Mouse (Mus musculus): Measurements from ENCODE around the gene Haus4.

The Haus4 gene

DNA sequence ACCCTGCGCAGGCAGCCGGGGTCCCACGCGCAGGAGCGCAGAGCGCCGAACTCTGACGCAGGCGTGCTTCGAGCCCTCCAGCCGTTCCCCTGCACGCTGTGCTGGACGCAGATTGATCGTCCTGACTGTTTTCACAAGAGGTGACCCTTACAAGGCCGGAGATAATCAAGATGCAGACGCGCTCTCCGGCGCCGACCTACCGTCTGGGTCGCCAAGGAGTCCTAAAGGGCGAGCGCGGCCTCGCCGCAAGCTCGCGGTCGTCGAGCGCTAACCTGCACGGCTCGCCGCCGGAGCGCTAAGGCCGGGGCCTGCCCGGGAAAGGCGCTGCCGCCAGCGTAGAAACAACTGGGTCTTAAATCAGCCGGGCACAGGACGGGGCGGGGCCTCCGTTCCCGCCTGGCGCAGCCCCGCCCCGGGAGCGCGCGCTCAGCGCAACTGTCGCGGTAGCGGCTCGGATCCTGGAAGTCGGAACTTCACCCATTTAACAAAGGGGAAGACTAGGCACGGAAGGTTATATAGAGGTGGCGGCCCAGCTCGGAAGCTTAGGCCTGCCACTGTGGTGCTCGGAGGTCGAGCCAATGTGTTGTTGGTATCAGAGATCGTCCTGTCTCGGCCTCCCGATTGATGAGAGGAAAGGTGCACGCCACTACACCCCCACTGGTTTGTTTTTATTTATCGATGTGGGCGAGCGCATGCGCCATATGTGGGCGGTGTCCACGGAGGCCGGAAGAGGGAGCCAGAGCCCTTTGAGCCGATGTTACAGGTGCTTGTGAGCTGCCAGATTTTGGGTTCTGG is at the start of gene Haus4:
TSS of gene Haus4 (minus strand) at position 642 of the 795 bp plus-strand sequence.
- peak; percentile 82 for DNase-seq (ENCODE audit: low spot score)

DNA sequence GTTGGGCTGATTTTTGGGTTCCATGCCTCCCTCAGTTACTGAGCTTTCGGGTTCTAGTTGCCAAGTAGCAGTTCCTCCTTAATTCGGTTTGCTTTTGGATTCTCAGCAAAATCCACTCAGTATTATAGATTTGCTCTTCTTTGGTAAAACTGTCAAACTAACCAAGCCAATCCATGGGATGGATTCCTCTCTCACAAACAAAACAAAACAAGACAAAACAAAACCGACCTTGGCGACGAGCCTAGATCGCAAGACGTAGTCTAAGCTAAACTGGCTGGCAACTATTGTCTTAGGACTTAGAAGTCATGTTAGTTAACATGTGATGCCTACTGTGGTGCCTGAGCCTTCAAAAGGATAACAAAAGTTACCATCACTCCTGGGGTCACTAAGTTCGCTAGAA is 49.3 kb upstream of the Haus4 start:
- DNase-seq (ENCODE audit: low spot score) = no peak

DNA sequence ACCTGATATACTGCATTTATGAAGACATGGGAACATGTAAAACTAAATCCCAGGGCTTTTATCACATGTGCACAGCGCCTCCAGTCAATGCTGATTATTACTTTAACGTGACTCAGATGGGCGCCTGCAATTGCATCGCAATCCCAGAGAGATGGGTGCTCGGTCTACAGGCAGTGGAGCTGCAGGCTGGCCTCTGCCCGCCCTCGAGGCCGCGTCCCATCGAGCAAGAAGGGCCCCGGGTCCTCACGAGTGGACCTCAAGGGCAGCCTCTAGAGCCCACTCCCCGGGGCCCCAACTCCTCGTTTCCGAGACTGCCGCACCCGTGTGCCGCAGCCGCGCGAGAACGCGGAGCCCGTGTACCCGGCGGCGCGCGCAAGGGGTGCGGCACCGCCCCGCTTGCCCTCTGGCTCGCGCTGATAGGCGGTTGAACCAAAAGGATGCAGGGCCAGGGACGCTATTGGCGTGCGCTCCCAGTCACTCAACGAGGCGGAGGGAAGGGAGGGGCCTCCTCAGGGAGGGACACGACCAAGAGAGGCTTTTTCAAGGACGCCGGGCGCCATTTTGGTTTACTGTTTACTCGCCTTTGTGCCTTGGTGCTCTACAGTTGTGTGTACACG is 48.7 kb upstream of the Haus4 start:
- peak; percentile 97 for DNase-seq (ENCODE audit: low spot score)

DNA sequence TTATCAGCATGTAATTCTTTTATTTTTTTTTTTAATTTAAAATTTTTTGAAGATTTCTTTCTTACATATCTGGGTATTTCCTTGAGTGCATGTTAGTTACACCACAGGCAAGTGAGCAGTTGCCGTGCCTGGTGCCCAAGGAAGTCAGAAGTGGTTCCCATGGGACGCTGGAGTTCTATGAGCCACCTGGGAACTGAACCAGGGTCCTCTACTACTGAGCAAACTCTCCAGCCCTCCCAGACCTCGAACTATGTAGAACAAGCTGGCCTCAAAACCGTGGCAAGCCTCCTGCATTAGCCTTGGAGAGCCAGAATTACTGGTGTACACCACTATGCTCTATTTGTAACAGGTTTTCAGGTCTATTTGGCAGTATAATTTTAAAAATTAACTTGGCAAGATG is 48.2 kb upstream of the Haus4 start:
- no peak for DNase-seq (ENCODE audit: low spot score)

DNA sequence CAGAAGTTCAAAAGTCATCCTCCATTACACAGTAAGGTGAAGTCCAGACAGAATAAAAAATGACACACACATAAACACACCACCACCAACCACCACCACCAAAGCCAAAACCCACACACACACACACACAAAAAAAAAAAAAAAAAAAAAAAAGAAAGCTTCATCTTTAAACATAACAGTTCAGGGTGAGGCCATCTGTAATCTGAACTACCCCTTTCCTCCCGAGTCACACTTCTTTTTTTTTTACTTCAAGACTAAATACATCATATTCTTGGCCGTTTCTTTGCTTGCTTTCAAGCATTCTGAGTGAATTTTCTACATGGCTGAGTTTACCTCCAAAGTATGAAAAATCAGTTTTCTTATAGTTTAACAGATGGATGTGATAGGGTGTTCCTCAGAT is 47.2 kb upstream of the Haus4 start:
- DNase-seq (ENCODE audit: low spot score) = no peak

DNA sequence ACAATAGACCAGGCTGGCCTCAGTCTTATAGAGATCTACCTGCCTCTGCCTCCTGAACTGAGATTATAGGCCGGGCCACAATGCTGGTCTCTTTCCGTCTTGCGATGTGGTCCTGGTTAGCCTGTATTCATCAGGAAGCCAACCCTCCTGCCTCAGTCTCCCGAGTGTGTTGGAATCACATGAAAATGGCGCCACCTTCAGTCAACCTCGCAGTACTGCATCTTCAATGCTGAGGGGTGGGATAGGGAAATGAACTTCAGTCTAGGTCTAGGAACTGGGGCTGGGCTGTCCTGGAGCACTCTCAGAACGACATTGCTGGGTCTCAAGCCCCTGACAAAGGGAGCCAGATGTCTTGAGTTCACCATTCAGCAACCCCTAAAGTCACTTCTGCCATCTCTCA is 42.7 kb upstream of the Haus4 start:
- DNase-seq (ENCODE audit: low spot score) = no peak

DNA sequence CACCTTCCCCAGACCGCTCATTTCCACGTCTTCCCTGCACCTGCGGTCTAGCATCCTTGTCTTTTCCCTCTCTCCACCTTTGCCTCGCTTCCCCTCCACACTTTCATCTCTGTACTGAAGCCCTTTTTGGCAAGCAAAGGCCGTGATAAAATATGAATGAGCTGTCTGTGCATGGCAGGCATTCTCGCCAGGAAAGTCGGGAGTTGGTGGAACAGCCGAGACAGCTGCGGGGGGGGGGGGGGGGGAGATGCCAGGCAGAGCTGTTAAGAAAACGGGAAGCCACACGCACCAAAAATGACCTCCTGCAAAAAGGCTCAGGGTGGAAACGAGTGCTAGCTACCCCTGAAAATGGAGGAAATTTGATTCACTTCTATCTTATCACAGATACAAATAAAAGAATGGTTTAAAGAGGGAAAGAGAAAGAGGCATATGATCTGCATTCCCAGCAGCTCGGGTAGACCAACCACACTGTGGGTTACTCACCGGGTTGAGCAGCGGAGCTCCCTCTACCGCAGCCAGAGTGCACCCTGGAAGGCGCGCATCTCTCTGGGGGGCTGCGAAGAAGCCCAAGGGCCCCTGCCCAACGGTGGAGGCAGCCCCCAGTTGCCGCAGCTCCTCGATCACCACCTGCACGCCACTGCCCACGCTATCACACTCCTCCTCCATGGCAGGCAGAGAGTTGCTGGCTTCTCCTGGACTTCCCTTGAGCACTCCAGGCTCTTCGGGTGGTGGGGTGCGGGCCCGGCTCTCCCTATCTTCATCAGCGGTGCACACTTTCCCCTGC is 40.4 kb upstream of the Haus4 start:
- DNase-seq (ENCODE audit: low spot score) = no peak

DNA sequence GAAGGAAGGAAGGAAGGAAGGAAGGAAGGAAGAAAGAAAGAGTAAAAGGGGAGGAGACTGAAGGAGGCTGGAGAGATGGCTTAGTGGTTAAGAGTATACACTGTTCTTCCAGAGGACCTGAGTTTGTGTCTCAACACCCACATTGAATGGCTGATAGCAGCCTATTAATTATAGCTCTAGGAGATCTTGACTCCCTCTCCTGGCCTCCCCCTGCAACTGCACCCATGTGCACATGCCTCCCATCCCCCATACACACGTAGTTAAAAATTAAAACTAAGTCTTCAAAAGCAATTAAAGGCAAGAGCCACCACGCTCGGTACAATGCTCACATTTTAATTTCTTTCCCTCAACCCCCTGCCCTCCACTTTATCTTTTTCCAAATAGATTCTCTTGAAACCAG is 39.6 kb upstream of the Haus4 start:
- DNase-seq (ENCODE audit: low spot score) = no peak

DNA sequence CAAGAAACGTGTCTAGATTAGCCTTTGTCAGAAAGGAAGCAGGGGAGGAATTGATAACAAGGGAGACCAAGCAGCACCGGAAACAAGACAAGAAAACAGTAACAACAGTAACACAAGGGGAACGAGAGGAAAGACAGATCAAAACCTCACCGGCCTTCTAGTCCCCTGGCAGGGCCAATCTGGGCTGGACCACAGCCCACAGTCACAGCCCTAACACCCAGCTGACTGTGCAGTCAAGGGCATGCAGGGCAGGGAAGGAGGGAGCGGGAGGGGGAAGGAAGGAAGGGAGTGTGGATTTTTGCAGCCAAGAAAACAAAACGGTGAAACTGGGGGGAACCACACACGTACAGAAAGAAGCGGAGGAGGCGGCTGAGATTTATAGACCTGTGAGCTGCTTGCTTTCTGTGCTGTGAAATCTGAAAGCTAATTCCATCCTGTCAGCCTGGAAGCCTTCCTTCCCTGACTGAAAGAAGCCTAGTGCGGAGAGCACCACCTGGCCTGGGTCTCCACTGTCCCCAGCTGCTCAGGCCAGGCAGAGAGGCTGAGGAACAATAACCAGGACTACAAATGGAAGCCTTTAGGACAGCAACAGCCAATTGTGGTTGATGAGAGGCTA is 38.0 kb upstream of the Haus4 start:
- no peak for DNase-seq (ENCODE audit: low spot score)

DNA sequence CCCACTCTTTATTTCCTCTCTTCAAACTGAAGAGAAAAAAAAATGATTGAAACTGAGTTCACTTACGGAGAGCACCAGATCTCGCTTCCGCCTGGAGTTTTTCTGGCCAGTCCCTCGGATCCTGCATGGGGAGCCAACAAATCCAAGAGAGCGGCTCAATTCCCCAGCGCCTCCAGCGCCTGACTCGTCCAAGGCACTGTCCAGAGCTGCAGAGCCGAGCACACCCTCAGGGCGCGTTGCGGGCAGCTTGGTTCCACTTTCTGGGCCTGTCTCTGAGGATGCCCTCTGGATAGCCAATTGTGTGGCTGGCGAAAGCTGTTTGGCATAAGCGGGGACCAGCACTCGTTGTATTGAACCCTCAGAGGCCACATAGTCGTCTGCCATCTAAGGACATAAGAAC is 36.6 kb upstream of the Haus4 start:
- no peak for DNase-seq (ENCODE audit: low spot score)

DNA sequence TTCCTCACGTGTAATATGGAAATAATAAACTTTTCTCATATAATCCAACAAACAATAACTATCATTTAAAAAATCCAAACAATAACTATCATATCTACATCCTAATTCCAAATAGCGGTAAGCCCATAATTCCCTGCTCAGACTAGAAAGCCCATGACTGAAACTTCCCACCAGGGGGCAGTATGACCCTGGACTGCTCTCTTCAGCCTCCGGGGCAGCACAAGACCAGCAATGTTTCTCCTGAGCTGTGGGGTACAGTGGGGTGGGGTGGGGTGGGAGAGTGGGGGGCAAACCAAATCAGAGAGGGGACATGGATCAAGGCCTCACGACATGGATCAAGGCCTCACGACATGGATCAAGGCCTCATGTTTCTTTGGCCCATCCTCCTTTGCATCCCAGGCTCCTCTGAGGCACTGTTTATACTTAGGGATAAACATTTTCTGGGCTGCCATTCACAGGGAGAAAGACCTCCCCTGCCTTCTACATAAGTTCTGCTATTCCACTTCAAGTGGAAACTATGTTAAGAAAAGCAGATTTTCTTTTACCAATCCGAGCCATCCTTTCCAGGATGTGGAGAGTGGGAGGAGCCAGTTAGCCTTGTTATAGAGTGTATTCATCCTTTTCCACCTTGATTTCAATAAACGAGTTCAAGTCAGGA is 29.4 kb upstream of the Haus4 start:
- DNase-seq (ENCODE audit: low spot score) = peak; percentile 73

DNA sequence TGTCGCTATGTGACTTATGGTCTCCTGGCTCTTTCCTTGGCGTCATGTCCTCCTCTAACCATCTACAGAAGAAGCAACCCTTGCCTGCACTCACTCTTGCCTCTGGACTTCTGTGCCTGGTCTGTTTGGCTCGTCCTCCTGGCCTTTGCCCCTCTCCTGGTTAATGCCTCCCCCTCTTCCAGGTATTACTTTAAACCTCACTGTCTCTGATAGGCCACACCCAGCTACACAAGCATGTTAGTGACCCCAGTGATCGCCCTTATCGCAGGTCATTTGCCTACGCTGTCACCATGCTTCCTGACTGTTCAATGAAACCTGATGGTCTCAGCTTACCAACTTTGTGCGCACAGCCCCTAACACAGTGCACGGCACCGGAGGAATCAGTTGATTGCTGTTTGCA is 28.1 kb upstream of the Haus4 start:
- DNase-seq (ENCODE audit: low spot score) = no peak

DNA sequence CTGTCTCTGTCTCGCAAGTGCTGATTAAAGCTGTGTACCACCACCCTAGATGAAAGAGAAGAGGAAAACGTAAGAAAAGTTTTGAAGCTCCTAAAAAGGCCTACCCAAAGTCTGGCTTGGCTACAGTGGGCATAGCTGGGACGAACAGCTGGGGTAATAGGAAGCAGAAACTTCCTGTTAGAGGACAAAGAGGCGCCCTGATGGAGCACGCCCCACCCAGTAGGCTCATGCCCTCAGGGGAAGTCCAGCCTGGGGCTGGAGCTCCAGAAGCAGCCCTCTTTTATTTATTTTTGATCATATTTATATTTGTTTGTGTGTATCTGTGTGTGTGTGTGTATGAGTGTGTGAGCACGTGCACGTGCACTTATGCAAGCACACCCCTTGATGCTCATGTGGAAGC is 25.2 kb upstream of the Haus4 start:
- DNase-seq (ENCODE audit: low spot score) = no peak

DNA sequence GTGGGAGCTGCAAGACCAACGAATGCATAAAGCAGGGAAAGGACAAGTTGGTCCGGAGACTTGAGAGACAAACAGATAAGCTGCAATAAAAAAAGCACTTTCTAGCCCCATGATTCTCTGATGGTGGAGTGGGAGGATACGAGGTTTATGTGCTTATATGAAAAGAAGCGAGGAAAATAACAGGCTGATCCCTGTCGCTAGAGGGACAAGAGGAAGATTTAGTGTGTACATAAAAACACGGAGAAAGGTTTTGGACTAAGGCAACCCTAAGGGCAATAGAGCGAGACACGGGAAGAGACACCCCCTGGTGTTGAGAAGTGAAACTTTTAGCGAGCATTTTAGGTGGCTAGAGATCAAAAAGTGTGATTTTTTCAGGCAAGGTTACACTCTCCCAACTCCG is 23.6 kb upstream of the Haus4 start:
- DNase-seq (ENCODE audit: low spot score) = peak; percentile 59

DNA sequence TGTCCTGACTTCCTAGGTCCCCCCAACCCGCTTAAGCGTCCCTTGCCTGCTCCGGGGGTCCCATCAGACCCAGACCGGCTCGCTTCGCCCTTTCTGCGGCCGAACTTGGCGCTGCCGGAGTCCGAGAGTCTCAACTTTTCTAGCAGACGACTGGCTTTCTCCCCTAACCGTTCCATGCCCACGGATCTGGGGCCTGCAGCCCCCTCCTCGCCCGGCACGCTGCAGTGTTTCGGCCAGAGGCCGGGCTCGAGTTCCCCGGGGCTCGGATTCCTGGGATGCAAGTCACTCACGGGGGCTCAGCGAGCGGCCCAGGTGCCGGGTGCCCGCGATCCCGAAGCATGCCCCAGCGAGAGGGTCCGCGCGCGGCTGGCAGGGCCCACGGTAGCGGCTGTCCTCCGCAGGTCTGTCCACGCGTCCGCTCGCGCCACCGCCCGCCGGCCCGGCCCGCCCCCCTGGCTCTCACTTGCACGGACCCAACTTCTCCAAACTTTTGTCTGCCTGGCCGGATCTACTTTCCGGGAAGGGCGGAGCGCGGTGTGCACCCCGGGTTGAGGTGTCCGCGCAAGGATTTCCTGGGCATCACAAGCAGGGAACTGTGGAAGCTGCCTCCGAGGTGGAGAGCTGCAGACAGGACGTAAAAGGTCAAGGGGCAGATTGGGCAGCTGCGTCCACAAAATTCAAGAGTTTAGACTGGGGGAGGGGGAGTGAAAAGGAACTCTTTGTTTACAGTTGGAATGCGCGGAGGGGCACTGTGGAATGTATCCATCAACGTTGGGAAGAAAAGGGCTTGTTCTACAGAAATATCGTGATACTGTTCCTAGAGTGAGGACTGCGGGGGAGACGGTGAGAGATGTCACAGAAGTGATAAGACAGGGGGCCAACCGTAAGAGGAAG is 22.9 kb upstream of the Haus4 start, which contains the start of gene Ajuba:
TSS of gene Ajuba (minus strand) at position 470 of the 894 bp plus-strand sequence.
- peak; percentile 93 for DNase-seq (ENCODE audit: low spot score)

DNA sequence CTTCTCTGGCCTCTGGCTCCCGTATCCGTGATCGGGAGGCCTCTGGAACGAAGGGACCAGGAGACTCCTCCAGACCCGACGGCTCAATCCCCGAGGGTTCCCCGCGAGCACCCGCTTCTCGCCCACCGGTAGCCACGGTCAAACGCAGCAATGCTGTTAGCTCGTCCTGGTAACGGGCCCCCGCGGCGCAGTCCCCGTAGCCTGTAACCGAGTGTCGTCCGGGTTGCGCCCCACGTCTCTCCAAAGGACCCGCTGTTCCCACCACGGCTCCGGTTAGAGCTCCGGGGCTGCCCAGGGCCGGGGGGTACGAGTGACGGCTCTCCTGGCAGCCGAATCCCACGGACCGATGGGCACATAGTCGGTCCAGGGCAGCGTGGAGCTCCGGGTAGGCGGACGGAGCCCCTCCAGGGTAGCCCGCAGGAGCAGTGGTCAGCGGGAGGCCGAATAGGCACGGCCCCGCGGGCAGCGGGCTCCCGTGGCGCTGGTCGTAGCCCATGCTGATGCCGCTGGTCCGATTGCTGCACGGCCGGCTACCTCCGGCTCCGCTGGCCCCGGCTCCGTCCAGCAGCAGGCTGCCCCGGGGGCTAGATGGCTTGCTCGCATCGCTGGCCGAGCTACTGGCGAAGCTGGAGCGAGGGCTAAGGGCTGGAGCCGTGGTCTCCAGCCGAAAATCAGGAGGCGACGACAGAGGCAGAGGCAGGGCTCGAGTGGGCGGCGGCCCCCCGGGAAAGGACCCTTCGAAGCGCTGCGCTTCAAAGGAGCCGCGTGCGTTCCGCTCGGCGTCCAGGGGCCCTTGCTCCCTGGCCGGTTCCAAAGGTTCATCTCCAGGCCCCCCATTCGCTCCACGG is 22.0 kb upstream of the Haus4 start:
- no peak for DNase-seq (ENCODE audit: low spot score)

DNA sequence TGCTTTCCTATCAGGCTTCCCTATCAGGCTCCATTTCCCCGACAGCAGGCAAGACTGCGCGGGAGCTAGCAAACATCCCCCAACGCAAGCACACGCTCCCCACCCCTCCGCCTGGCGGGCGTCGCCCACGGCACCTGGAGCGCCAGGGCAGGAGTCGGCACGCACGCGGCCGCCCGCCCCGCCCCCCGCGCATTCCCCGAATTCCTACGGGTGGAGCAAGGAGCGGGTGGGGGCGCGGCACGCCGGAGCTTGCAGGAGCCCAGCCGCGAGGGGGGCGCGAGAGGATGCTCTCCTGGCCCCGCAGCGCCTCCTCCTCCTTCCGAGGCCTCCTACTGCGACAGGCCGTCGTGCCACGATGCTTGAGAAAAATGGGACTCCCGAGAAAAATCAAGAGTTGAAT is 21.2 kb upstream of the Haus4 start:
- peak; percentile 80 for DNase-seq (ENCODE audit: low spot score)

DNA sequence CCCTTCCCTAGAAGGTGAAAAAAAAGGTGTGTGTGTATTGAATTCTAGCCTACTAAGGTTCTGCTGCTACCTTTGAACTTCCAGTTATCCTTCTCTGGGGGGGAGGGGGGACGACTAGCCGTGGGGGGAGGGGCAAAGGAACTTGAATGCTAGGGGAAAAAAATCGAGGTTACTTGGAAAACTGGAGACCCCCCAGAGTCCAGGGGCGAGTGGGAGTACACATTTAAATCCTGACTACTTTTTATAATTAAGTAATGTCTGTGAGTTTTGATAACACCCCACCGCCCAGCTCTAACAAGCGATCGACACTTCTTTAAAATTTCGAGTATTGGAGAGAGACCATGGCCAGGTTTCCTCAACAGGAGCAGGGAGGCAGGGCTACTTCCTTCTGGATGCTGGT is 20.6 kb upstream of the Haus4 start:
- no peak for DNase-seq (ENCODE audit: low spot score)

DNA sequence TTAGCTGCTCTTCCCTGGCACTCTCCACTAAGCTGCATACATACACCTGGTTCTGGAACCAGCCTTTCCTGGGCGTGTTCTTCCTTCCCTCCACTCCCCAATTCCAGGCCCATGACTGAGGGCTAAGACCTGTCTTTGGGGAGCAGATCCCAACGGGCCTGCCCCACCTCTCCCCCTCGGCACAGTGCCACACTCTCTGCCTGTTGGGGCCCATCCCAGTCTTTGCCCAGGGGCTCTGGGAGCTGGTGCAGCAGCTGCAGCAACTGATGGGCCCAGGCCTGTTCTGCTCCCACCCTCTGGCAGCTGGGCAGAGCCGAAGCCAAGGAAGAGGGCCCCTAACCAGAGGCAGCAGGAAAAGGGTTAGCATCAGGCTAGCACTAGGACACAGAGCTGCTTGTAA is 19.8 kb upstream of the Haus4 start:
- DNase-seq (ENCODE audit: low spot score) = no peak

Data from lung, postnatal 25 days (tissue).